Mouse (Mus musculus) MEL (cell line): Measurements from ENCODE around the gene Crhr2. TPM values are rescaled to one million over a fixed set of nuclear protein-coding genes. Genes with fewer than 3 reads are reported as not detected.

Experiments
- DNase-seq: peaks from one replicate; pipeline ENCODE4 v3.0.0; 2011; ENCODE audit warnings: low read depth, low spot score
- H3K27ac ChIP-seq: 2 replicates; pipeline ENCODE4 v1.5.1; 2012; ENCODE audit warnings: low read depth, mild to moderate bottlenecking, control low read depth, low read length, moderate library complexity; ENCODE audit not compliant: control insufficient read depth
- H3K27me3 ChIP-seq, 2 experiments: fragments of 150-350 bp in 1 of 2; sonication (generic) in 1 of 2; 2 replicates each; pipeline ENCODE4 v1.6.1; 2012; ENCODE audit warnings: low read length in 2 of 2, mild to moderate bottlenecking in 2 of 2, improper control_type of control experiment in 1 of 2, moderate library complexity in 1 of 2; ENCODE audit not compliant: insufficient read depth in 2 of 2, control insufficient read depth in 1 of 2
- H3K36me3 ChIP-seq, 2 experiments: 2 replicates each; pipeline ENCODE4 v1.6.1; 2012 to 2014; ENCODE audit warnings: low read length in 2 of 2, improper control_type of control experiment in 1 of 2, inconsistent platforms in 1 of 2, mild to moderate bottlenecking in 1 of 2; ENCODE audit not compliant: insufficient read depth in 2 of 2, control insufficient read depth in 1 of 2
- H3K4me1 ChIP-seq, 2 experiments: fragments of 150-350 bp in 1 of 2; sonication (generic) in 1 of 2; 2 replicates each; pipeline ENCODE4 v1.6.1; 2012; ENCODE audit warnings: low read length in 2 of 2, improper control_type of control experiment in 1 of 2, mild to moderate bottlenecking in 1 of 2; ENCODE audit not compliant: insufficient read depth in 2 of 2, control insufficient read depth in 1 of 2
- H3K4me3 ChIP-seq, 2 experiments: fragments of 150-350 bp in 1 of 2; sonication (generic) in 1 of 2; 2 replicates each; pipeline ENCODE4 v1.5.1; 2012; ENCODE audit warnings: low read depth in 2 of 2, low read length in 2 of 2, mild to moderate bottlenecking in 2 of 2, moderate library complexity in 2 of 2, control low read depth in 1 of 2, improper control_type of control experiment in 1 of 2; ENCODE audit not compliant: control insufficient read depth in 1 of 2, insufficient read depth in 1 of 2
- H3K79me2 ChIP-seq: 2 replicates; pipeline ENCODE4 v1.6.1; 2012; ENCODE audit warnings: mild to moderate bottlenecking, low read length, moderate library complexity; ENCODE audit not compliant: control insufficient read depth, poor library complexity, insufficient read depth
- H3K9ac ChIP-seq: 2 replicates; pipeline ENCODE4 v1.6.1; 2012; ENCODE audit warnings: low read depth, mild to moderate bottlenecking, control low read depth, low read length, moderate library complexity; ENCODE audit not compliant: control insufficient read depth, poor library complexity, severe bottlenecking
- H3K9me3 ChIP-seq: fragments of 150-350 bp; sonication (generic); replicated peaks from 2 replicates; pipeline ENCODE4 v1.6.1; 2012; ENCODE audit warnings: mild to moderate bottlenecking, low read length, improper control_type of control experiment, moderate library complexity; ENCODE audit not compliant: insufficient read depth
- CHD2 ChIP-seq: IDR thresholded peaks from 2 replicates; pipeline ENCODE4 v1.6.1; 2011; ENCODE audit warnings: low read length, improper control_type of control experiment
- CTCF ChIP-seq, 3 experiments: IDR thresholded peaks in 2 of 3; conservative IDR thresholded peaks in 1 of 3; 2 replicates each; pipeline ENCODE4 v1.5.1; 2011 to 2012; ENCODE audit warnings: low read length in 3 of 3, low read depth in 2 of 3, mild to moderate bottlenecking in 2 of 3, improper control_type of control experiment in 1 of 3, inconsistent platforms in 1 of 3, mixed read lengths in 1 of 3, moderate library complexity in 1 of 3; ENCODE audit not compliant: control insufficient read depth in 1 of 3, insufficient read depth in 1 of 3, poor library complexity in 1 of 3, severe bottlenecking in 1 of 3
- E2F4 ChIP-seq: IDR thresholded peaks from 2 replicates; pipeline ENCODE4 v1.6.1; 2011; ENCODE audit warnings: low read depth, low read length, improper control_type of control experiment, borderline replicate concordance
- ELF1 ChIP-seq: IDR thresholded peaks from 2 replicates; pipeline ENCODE4 v1.6.1; 2014; ENCODE audit warnings: low read depth, mild to moderate bottlenecking, inconsistent platforms, low read length, improper control_type of control experiment, moderate library complexity
- ETS1 ChIP-seq: IDR thresholded peaks from 2 replicates; pipeline ENCODE4 v1.6.1; 2012; ENCODE audit warnings: low read depth, mild to moderate bottlenecking, inconsistent platforms, low read length, improper control_type of control experiment, moderate library complexity
- GABPA ChIP-seq: IDR thresholded peaks from 2 replicates; pipeline ENCODE4 v1.6.1; 2012; ENCODE audit warnings: low read depth, mild to moderate bottlenecking, inconsistent platforms, low read length, improper control_type of control experiment, moderate library complexity
- HCFC1 ChIP-seq: IDR thresholded peaks from 2 replicates; pipeline ENCODE4 v1.6.1; 2012; ENCODE audit warnings: low read depth, mild to moderate bottlenecking, inconsistent platforms, low read length, improper control_type of control experiment, moderate library complexity
- JUND ChIP-seq: IDR thresholded peaks from 2 replicates; pipeline ENCODE4 v1.6.1; 2011; ENCODE audit warnings: low read depth, mild to moderate bottlenecking, improper control_type of control experiment, low read length
- MAFK ChIP-seq: IDR thresholded peaks from 2 replicates; pipeline ENCODE4 v1.6.1; 2011; ENCODE audit warnings: low read depth, mild to moderate bottlenecking, low read length, improper control_type of control experiment, borderline replicate concordance
- MAX ChIP-seq: IDR thresholded peaks from 2 replicates; pipeline ENCODE4 v1.6.1; 2011; ENCODE audit warnings: low read length, improper control_type of control experiment
- MEF2A ChIP-seq: IDR thresholded peaks from 2 replicates; pipeline ENCODE4 v1.6.1; 2014; ENCODE audit warnings: low read depth, mild to moderate bottlenecking, inconsistent platforms, low read length, improper control_type of control experiment; ENCODE audit not compliant: poor library complexity, insufficient replicate concordance, severe bottlenecking; ENCODE audit errors: extremely low read depth
- MYB ChIP-seq: IDR thresholded peaks from 2 replicates; pipeline ENCODE4 v1.6.1; 2011; ENCODE audit warnings: mild to moderate bottlenecking, low read depth, low read length, improper control_type of control experiment
- MYC ChIP-seq: IDR thresholded peaks from 2 replicates; pipeline ENCODE4 v1.6.1; 2011; ENCODE audit warnings: low read depth, mild to moderate bottlenecking, low read length, improper control_type of control experiment, moderate library complexity
- NRF1 ChIP-seq: IDR thresholded peaks from 2 replicates; pipeline ENCODE4 v1.6.1; 2014; ENCODE audit warnings: low read depth, mild to moderate bottlenecking, inconsistent platforms, low read length, improper control_type of control experiment, moderate library complexity; ENCODE audit not compliant: poor library complexity, insufficient read depth, severe bottlenecking
- POLR2A ChIP-seq, 2 experiments: IDR thresholded peaks; 2 replicates each; pipeline ENCODE4 v1.6.1; 2011 to 2012; ENCODE audit warnings: low read length in 2 of 2, mild to moderate bottlenecking in 2 of 2, control low read depth in 1 of 2, improper control_type of control experiment in 1 of 2, low read depth in 1 of 2, moderate library complexity in 1 of 2; ENCODE audit not compliant: control insufficient read depth in 1 of 2, insufficient read depth in 1 of 2, poor library complexity in 1 of 2
- POLR2AphosphoS2 ChIP-seq: IDR thresholded peaks from 2 replicates; pipeline ENCODE4 v1.6.1; 2011; ENCODE audit warnings: low read length, improper control_type of control experiment
- POLR2AphosphoS5 ChIP-seq: IDR thresholded peaks from 2 replicates; pipeline ENCODE4 v1.6.1; 2012; ENCODE audit warnings: low read depth, borderline replicate concordance, mild to moderate bottlenecking, inconsistent platforms, low read length, moderate library complexity, mixed read lengths
- RAD21 ChIP-seq: IDR thresholded peaks from 2 replicates; pipeline ENCODE4 v1.6.1; 2011; ENCODE audit warnings: mild to moderate bottlenecking, low read depth, low read length, improper control_type of control experiment
- RCOR1 ChIP-seq: IDR thresholded peaks from 2 replicates; pipeline ENCODE4 v1.6.1; 2012; ENCODE audit warnings: low read depth, mild to moderate bottlenecking, inconsistent platforms, low read length, improper control_type of control experiment
- SIN3A ChIP-seq: IDR thresholded peaks from 2 replicates; pipeline ENCODE4 v1.6.1; 2012; ENCODE audit warnings: low read length, improper control_type of control experiment, inconsistent platforms
- SMC3 ChIP-seq: IDR thresholded peaks from 2 replicates; pipeline ENCODE4 v1.6.1; 2011; ENCODE audit warnings: low read depth, low read length, improper control_type of control experiment
- TAL1 ChIP-seq: IDR thresholded peaks from 2 replicates; pipeline ENCODE4 v1.6.1; 2012; ENCODE audit warnings: mild to moderate bottlenecking, inconsistent platforms, low read length, moderate library complexity, mixed read lengths
- TBP ChIP-seq: IDR thresholded peaks from 2 replicates; pipeline ENCODE4 v1.8.0; 2011; ENCODE audit warnings: low read depth, low read length, improper control_type of control experiment
- UBTF ChIP-seq: IDR thresholded peaks from 2 replicates; pipeline ENCODE4 v1.6.1; 2012; ENCODE audit warnings: low read depth, mild to moderate bottlenecking, inconsistent platforms, low read length, improper control_type of control experiment, moderate library complexity, borderline replicate concordance; ENCODE audit not compliant: insufficient read depth
- USF2 ChIP-seq, 2 experiments: IDR thresholded peaks; 2 replicates each; pipeline ENCODE4 v1.6.1; 2011 to 2012; ENCODE audit warnings: improper control_type of control experiment in 2 of 2, low read length in 2 of 2, borderline replicate concordance in 1 of 2, inconsistent platforms in 1 of 2, low read depth in 1 of 2, mild to moderate bottlenecking in 1 of 2; ENCODE audit not compliant: insufficient read depth in 1 of 2
- ZC3H11A ChIP-seq: IDR thresholded peaks from 2 replicates; pipeline ENCODE4 v1.6.1; 2012; ENCODE audit warnings: low read depth, mild to moderate bottlenecking, inconsistent platforms, low read length, improper control_type of control experiment
- ZKSCAN1 ChIP-seq: IDR thresholded peaks from 2 replicates; pipeline ENCODE4 v1.6.1; 2012; ENCODE audit warnings: low read depth, mild to moderate bottlenecking, inconsistent platforms, low read length, improper control_type of control experiment, moderate library complexity
- ZMIZ1 ChIP-seq: IDR thresholded peaks from 2 replicates; pipeline ENCODE4 v1.6.1; 2012; ENCODE audit warnings: low read depth, mild to moderate bottlenecking, inconsistent platforms, low read length, improper control_type of control experiment, moderate library complexity
- polyA plus RNA-seq, 2 experiments: library from polyadenylated mRNA; stranded (reverse) in 1 of 2; unstranded in 1 of 2; fragments of >175 nt in 1 of 2; fragments of >200 nt in 1 of 2; gene quantifications; 2 replicates each; pipeline versions ENCODE4 v1.2.1 to v1.2.4; 2012; ENCODE audit warnings: low replicate concordance in 2 of 2, low read depth in 1 of 2; ENCODE audit not compliant: insufficient read length in 2 of 2, insufficient read depth in 1 of 2, missing spikeins in 1 of 2
- total RNA-seq: library from RNA; depleted of rRNA; stranded (reverse); fragments of 300-350 nt; gene quantifications from 2 replicates; pipeline ENCODE4 v1.2.3, GENCODE M21; 2012

The Crhr2 gene
- total and polyA plus RNA-seq, 3 experiments: not detected

DNA sequence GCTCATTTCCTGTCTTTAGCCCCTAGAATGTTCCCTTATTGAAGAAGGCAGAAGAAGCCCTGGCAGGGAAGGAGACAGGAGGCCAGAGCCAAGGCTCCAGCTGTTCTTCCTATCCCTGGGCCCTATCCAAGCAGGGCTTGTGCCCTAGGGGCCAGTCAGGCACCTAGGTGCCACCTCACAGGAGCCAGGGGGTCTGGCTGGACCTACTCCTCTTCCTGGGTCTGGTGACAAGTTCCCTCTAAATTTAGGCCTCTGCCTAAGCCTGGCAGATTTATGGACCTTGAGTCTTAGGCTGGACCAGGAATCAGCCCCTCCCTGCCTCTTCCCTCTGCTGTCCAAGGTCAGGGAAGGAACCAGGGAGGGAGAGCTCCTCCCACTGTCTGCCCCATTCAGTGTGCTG lies 4.4 kb downstream of the Crhr2 start:
- H3K4me1 ChIP-seq: no peaks in the 10 kb centered on the region
- DNase-seq: no peak
- no peaks in the 10 kb centered on the region for H3K36me3 ChIP-seq
- no peak overlapping the region for H3K27ac ChIP-seq
- H3K27me3 ChIP-seq: no peaks in the 10 kb centered on the region
- H3K79me2 ChIP-seq: no peaks in the 10 kb centered on the region
- TF ChIP-seq ZMIZ1 (no peak), POLR2AphosphoS2 (no peak), GABPA (no peak), POLR2A (IDR thresholded peaks at IDR 0.05; ENCODE audit: control insufficient read depth in 1 of 2, insufficient read depth in 1 of 2, low read depth in 1 of 2, low read length in 2 of 2, poor library complexity in 1 of 2) (no peak), NRF1 (no peak), USF2 (IDR thresholded peaks at IDR 0.05; ENCODE audit: borderline replicate concordance in 1 of 2, insufficient read depth in 1 of 2, low read depth in 1 of 2, low read length in 2 of 2) (no peak), MAFK (no peak), ZKSCAN1 (no peak), POLR2AphosphoS5 (no peak), MEF2A (no peak), HCFC1 (no peak), ETS1 (no peak), MYB (no peak), CTCF (IDR thresholded peaks at IDR 0.05 in 2 of 3, conservative IDR thresholded peaks at IDR 0.05 in 1 of 3; ENCODE audit: control insufficient read depth in 1 of 3, insufficient read depth in 1 of 3, low read depth in 2 of 3, low read length in 3 of 3, poor library complexity in 1 of 3, severe bottlenecking in 1 of 3) (no peak), E2F4 (no peak)
- no peak overlapping the region for H3K9ac ChIP-seq
- no peaks in the 10 kb centered on the region for H3K9me3 ChIP-seq
- H3K4me3 ChIP-seq: no peak overlapping the region

- Histone ChIP-seq H3K27me3 (no peaks in the 10 kb centered on the region), H3K27ac (no peak overlapping the region), H3K36me3 (no peaks in the 10 kb centered on the region), H3K79me2 (no peaks in the 10 kb centered on the region), H3K9me3 (no peaks in the 10 kb centered on the region), H3K9ac (no peak overlapping the region), H3K4me3 (no peak overlapping the region), H3K4me1 (no peaks in the 10 kb centered on the region)
- no peak for DNase-seq
- no peak for TF ChIP-seq RCOR1
- no peak for TF ChIP-seq SIN3A
- no peak for TF ChIP-seq MYC
- no peak for TF ChIP-seq MAX
- TF ChIP-seq MAFK: no peak
- no peak for TF ChIP-seq ELF1
- no peak for TF ChIP-seq E2F4
- TF ChIP-seq TAL1: no peak
- no peak for TF ChIP-seq ZKSCAN1
- TF ChIP-seq POLR2AphosphoS2: no peak
- no peak for TF ChIP-seq JUND
- no peak for TF ChIP-seq ZC3H11A
- TF ChIP-seq RAD21: no peak
- TF ChIP-seq TBP: no peak
- no peak for TF ChIP-seq POLR2AphosphoS5
- TF ChIP-seq CHD2: no peak
- TF ChIP-seq SMC3: no peak
- no peak for TF ChIP-seq UBTF
- TF ChIP-seq MEF2A: no peak
Observed at GRCm38 (mm10) chr6:55126576-55126975, 6.2 kb downstream of the Crhr2 start.
